Mouse (Mus musculus) liver, embryonic 11.5 days (tissue): ENCODE results near the gene Thoc6. TPM values are rescaled to one million over a fixed set of nuclear protein-coding genes. Genes with fewer than 3 reads are reported as not detected.
A peak's percentile ranks its signal among the peaks of the same experiment; 100 is the strongest.

ENCODE experiments used
- ATAC-seq: fragments of 200-750 bp; cut with Nextera tagmentation; replicated peaks from 2 replicates; pipeline ENCODE4 v1.8.0; 2017; ENCODE audit warnings: moderate number of reproducible peaks, mild to moderate bottlenecking, moderate TSS enrichment, moderate library complexity; ENCODE audit not compliant: low FRiP score
- DNase-seq: peaks from one replicate; pipeline ENCODE4 v3.0.0-alpha.2; 2017; ENCODE audit warnings: low spot score
- H3K27ac ChIP-seq: fragments of 300-500 bp; sonication (generic); 2 replicates; pipeline ENCODE4 v1.5.1; 2014; ENCODE audit warnings: mild to moderate bottlenecking, low read depth, low read length, control low read depth
- H3K27me3 ChIP-seq: fragments of 300-500 bp; sonication (generic); replicated peaks from 2 replicates; pipeline ENCODE4 v1.6.1; 2014; ENCODE audit warnings: low read length, mixed read lengths; ENCODE audit not compliant: control insufficient read depth, insufficient read depth
- H3K36me3 ChIP-seq: fragments of 300-500 bp; sonication (generic); 2 replicates; pipeline ENCODE4 v1.6.1; 2014; ENCODE audit warnings: mild to moderate bottlenecking, low read length, moderate library complexity, mixed read lengths; ENCODE audit not compliant: control insufficient read depth, insufficient read depth
- H3K4me1 ChIP-seq: fragments of 300-500 bp; sonication (generic); replicated peaks from 2 replicates; pipeline ENCODE4 v1.6.1; 2014; ENCODE audit warnings: low read length, mixed read lengths; ENCODE audit not compliant: control insufficient read depth, insufficient read depth
- H3K4me2 ChIP-seq: fragments of 300-500 bp; sonication (generic); 2 replicates; pipeline ENCODE4 v1.6.1; 2014; ENCODE audit warnings: mild to moderate bottlenecking, control low read depth, moderate library complexity
- H3K4me3 ChIP-seq: fragments of 300-500 bp; sonication (generic); 2 replicates; pipeline ENCODE4 v1.5.1; 2014; ENCODE audit warnings: low read depth, low read length, control low read depth
- H3K9ac ChIP-seq: fragments of 300-500 bp; sonication (generic); 2 replicates; pipeline ENCODE4 v1.6.1; 2014; ENCODE audit warnings: low read depth, low read length, control low read depth
- H3K9me3 ChIP-seq: fragments of 300-500 bp; sonication (generic); 2 replicates; pipeline ENCODE4 v1.6.1; 2016; ENCODE audit warnings: low read length, inconsistent platforms, mixed read lengths; ENCODE audit not compliant: control insufficient read depth
- WGBS: fragments of 180-500 bp; shearing (Covaris S2); extraction: QIAGEN DNeasy Blood & Tissue Kit; methylation state at CpG from one replicate; pipeline ENCODE4 v1.1.7; 2014; 5-methylcytosine and 5-hydroxymethylcytosine counted together
- polyA plus RNA-seq: library from polyadenylated mRNA; unstranded; fragments of >200 nt; fragmentation: Nextera tagmentation; extraction: Ambion mirVana; gene quantifications from 2 replicates; pipeline ENCODE4 v1.2.1, GENCODE M21; 2014

Thoc6 gene
- polyA plus RNA-seq, 1 experiment from 2014 or later = 48.9 TPM

- no peak overlapping the region for H3K4me3 ChIP-seq
- H3K9ac ChIP-seq = no peak overlapping the region
- no peak for ATAC-seq
- H3K27me3 ChIP-seq = peaks cover 10% of the 10 kb centered on the region
- H3K9me3 ChIP-seq = no peaks in the 10 kb centered on the region
- no peaks in the 10 kb centered on the region for H3K36me3 ChIP-seq
- no peaks in the 10 kb centered on the region for H3K4me1 ChIP-seq
- no peak overlapping the region for H3K4me2 ChIP-seq
- no peak overlapping the region for H3K27ac ChIP-seq
- DNase-seq = no peak
- 68% methylated on average over 8 of the region's 8 CpGs for WGBS
Observed at GRCm38 (mm10) chr17:23631241-23631640, 42.4 kb downstream of the Thoc6 start.

- Histone ChIP-seq H3K27ac (no peak overlapping the region), H3K27me3 (peaks cover 10% of the 10 kb centered on the region), H3K9ac (no peak overlapping the region), H3K4me2 (peak overlapping the region; percentile 44), H3K4me3 (0 out of 2 replicates have a peak overlapping the region, but pooled peaks have one; percentile 5), H3K4me1 (no peaks in the 10 kb centered on the region), H3K36me3 (no peaks in the 10 kb centered on the region), H3K9me3 (no peaks in the 10 kb centered on the region)
- ATAC-seq (peak; percentile 82), DNase-seq (peak; percentile 75)
- WGBS = 16% methylated on average over 22 of the region's 22 CpGs
Observed at GRCm38 (mm10) chr17:23630195-23631020, 43.3 kb downstream of the Thoc6 start.

- no peaks in the 10 kb centered on the region for H3K4me1 ChIP-seq
- 43% methylated on average over 7 of the region's 7 CpGs for WGBS
- no peak overlapping the region for H3K9ac ChIP-seq
- no peak overlapping the region for H3K4me3 ChIP-seq
- H3K27ac ChIP-seq = no peak overlapping the region
- H3K4me2 ChIP-seq = no peak overlapping the region
- ATAC-seq = no peak
- peaks cover 10% of the 10 kb centered on the region for H3K27me3 ChIP-seq
- H3K36me3 ChIP-seq = no peaks in the 10 kb centered on the region
- DNase-seq = no peak
- no peaks in the 10 kb centered on the region for H3K9me3 ChIP-seq
Observed at GRCm38 (mm10) chr17:23627813-23628212, 45.9 kb downstream of the Thoc6 start.

- no peak overlapping the region for H3K4me2 ChIP-seq
- H3K4me1 ChIP-seq = no peaks in the 10 kb centered on the region
- H3K27ac ChIP-seq = no peak overlapping the region
- no peak overlapping the region for H3K9ac ChIP-seq
- no peak overlapping the region for H3K4me3 ChIP-seq
- H3K9me3 ChIP-seq = no peaks in the 10 kb centered on the region
- H3K27me3 ChIP-seq = no peaks in the 10 kb centered on the region
- 61% methylated on average over 7 of the region's 7 CpGs for WGBS
- DNase-seq (no peak), ATAC-seq (no peak)
- H3K36me3 ChIP-seq = no peaks in the 10 kb centered on the region
Observed at GRCm38 (mm10) chr17:23620351-23620750, 53.3 kb downstream of the Thoc6 start.

Other genes starting within 250 kb of the Thoc6 start
- gene Vmn2r117, start 194.2 kb downstream of the Thoc6 start, polyA plus RNA-seq = not detected in 2 replicates
- gene Zfp213, start 109.6 kb downstream of the Thoc6 start, polyA plus RNA-seq = 14.3 and 14.8 TPM in 2 replicates
- 5.6 and 6.3 TPM in 2 replicates for gene Zfp13, start 74.4 kb downstream of the Thoc6 start, polyA plus RNA-seq
- 0.12 and 0.25 TPM in 2 replicates for gene Zscan10, start 73.0 kb downstream of the Thoc6 start, polyA plus RNA-seq
- gene Mmp25, start 28.6 kb downstream of the Thoc6 start, polyA plus RNA-seq = 0.27 TPM in 1 of 2 replicates, not detected in the other
- 0.37 TPM in 1 of 2 replicates, not detected in the other for gene Bicdl2, start 13.4 kb downstream of the Thoc6 start, polyA plus RNA-seq
- 36.5 and 36.6 TPM in 2 replicates for gene Hcfc1r1, start 286 bp downstream of the Thoc6 start, polyA plus RNA-seq
- 7.9 and 9.5 TPM in 2 replicates for gene Tnfrsf12a, start 3.6 kb upstream of the Thoc6 start, polyA plus RNA-seq
- 9.9 and 11.4 TPM in 2 replicates for gene Cldn6, start 5.4 kb upstream of the Thoc6 start, polyA plus RNA-seq
- gene Cldn9, start 10.1 kb upstream of the Thoc6 start, polyA plus RNA-seq = 0.49 and 0.56 TPM in 2 replicates
- 0.11 TPM in 1 of 2 replicates, not detected in the other for gene 1520401A03Rik, start 48.9 kb upstream of the Thoc6 start, polyA plus RNA-seq
- gene Pkmyt1, start 52.5 kb upstream of the Thoc6 start, polyA plus RNA-seq = 51.5 and 60.2 TPM in 2 replicates
- gene Paqr4, start 67.0 kb upstream of the Thoc6 start, polyA plus RNA-seq = 10.4 and 11.4 TPM in 2 replicates
- 0.60 and 0.73 TPM in 2 replicates for gene Kremen2, start 72.0 kb upstream of the Thoc6 start, polyA plus RNA-seq
- gene Flywch1, start 97.7 kb upstream of the Thoc6 start, polyA plus RNA-seq = 39.1 and 42.3 TPM in 2 replicates
- gene Flywch2, start 112.2 kb upstream of the Thoc6 start, polyA plus RNA-seq = 9.4 and 10.6 TPM in 2 replicates
- 355 and 398 TPM in 2 replicates for gene Srrm2, start 116.7 kb upstream of the Thoc6 start, polyA plus RNA-seq
- gene Elob, start 155.3 kb upstream of the Thoc6 start, polyA plus RNA-seq = 744 and 795 TPM in 2 replicates
- not detected in 2 replicates for gene Prss33, start 162.2 kb upstream of the Thoc6 start, polyA plus RNA-seq
- gene Prss32, start 170.0 kb upstream of the Thoc6 start, polyA plus RNA-seq = not detected in 2 replicates
- 0.84 and 1.2 TPM in 2 replicates for gene Prss41, start 170.3 kb upstream of the Thoc6 start, polyA plus RNA-seq
- not detected in 2 replicates for gene Prss21, start 194.2 kb upstream of the Thoc6 start, polyA plus RNA-seq
- gene Dcpp1, start 207.0 kb upstream of the Thoc6 start, polyA plus RNA-seq = not detected in 2 replicates
- gene Dcpp2, start 207.0 kb upstream of the Thoc6 start, polyA plus RNA-seq = not detected in 2 replicates
- not detected in 2 replicates for gene Dcpp3, start 243.6 kb upstream of the Thoc6 start, polyA plus RNA-seq